Mouse (Mus musculus) stomach, postnatal 0 days (tissue): ENCODE data around the gene Banf1. TPM values are rescaled to one million over a fixed set of nuclear protein-coding genes. Genes with fewer than 3 reads are reported as not detected.
A peak's percentile ranks its signal among the peaks of the same experiment; 100 is the strongest.

Source experiments
- ATAC-seq: fragments of 200-750 bp; cut with Nextera tagmentation; 2 replicates; pipeline ENCODE4 v1.8.0; 2017; ENCODE audit not compliant: low FRiP score, low TSS enrichment
- DNase-seq: peaks from one replicate; pipeline ENCODE4 v3.0.0-alpha.2; 2016; ENCODE audit warnings: low spot score
- H3K27ac ChIP-seq: fragments of 300-500 bp; sonication (generic); replicated peaks from 2 replicates; pipeline ENCODE4 v1.5.1; 2014; ENCODE audit warnings: mild to moderate bottlenecking, control low read depth
- H3K27me3 ChIP-seq: fragments of 300-500 bp; sonication (generic); 2 replicates; pipeline ENCODE4 v1.6.1; 2014; ENCODE audit warnings: low read length; ENCODE audit not compliant: control insufficient read depth, insufficient read depth
- H3K36me3 ChIP-seq: fragments of 300-500 bp; sonication (generic); 2 replicates; pipeline ENCODE4 v1.6.1; 2014; ENCODE audit warnings: low read length, mixed read lengths; ENCODE audit not compliant: control insufficient read depth, insufficient read depth
- H3K4me1 ChIP-seq: fragments of 300-500 bp; sonication (generic); replicated peaks from 2 replicates; pipeline ENCODE4 v1.6.1; 2014; ENCODE audit warnings: antibody characterized with exemption; ENCODE audit not compliant: control insufficient read depth, insufficient read depth
- H3K4me2 ChIP-seq: fragments of 300-500 bp; sonication (generic); replicated peaks from 2 replicates; pipeline ENCODE4 v1.6.1; 2014; ENCODE audit warnings: low read depth, mild to moderate bottlenecking, control low read depth, moderate library complexity
- H3K4me3 ChIP-seq: fragments of 300-500 bp; sonication (generic); 2 replicates; pipeline ENCODE4 v1.5.1; 2014; ENCODE audit warnings: low read depth, low read length, control low read depth
- H3K9ac ChIP-seq: fragments of 300-500 bp; sonication (generic); 2 replicates; pipeline ENCODE4 v1.6.1; 2014; ENCODE audit warnings: mild to moderate bottlenecking, low read length, control low read depth, mixed read lengths
- H3K9me3 ChIP-seq: fragments of 300-500 bp; sonication (generic); 2 replicates; pipeline ENCODE4 v1.6.1; 2016; ENCODE audit warnings: low read length; ENCODE audit not compliant: control insufficient read depth
- CTCF ChIP-seq: IDR thresholded peaks from 2 replicates; pipeline ENCODE4 v1.5.1; 2016; ENCODE audit warnings: antibody characterized with exemption, low read depth, mild to moderate bottlenecking, moderate library complexity
- EP300 ChIP-seq: optimal IDR thresholded peaks from 2 replicates; pipeline ENCODE3; 2016; ENCODE audit warnings: antibody characterized with exemption
- WGBS: fragments of 180-500 bp; shearing (Covaris S2); extraction: QIAGEN DNeasy Blood & Tissue Kit; methylation state at CpG from one replicate; pipeline ENCODE4 v1.1.7; 2014; 5-methylcytosine and 5-hydroxymethylcytosine counted together
- polyA plus RNA-seq: library from polyadenylated mRNA; unstranded; fragments of >200 nt; fragmentation: Nextera tagmentation; extraction: Ambion mirVana; gene quantifications from 2 replicates; pipeline ENCODE4 v1.2.1, GENCODE M21; 2015

Gene Banf1
- polyA plus RNA-seq, 1 experiment from 2014 or later = 293 TPM

- Histone ChIP-seq H3K4me3 (no peak overlapping the region), H3K9ac (no peak overlapping the region), H3K27me3 (no peaks in the 10 kb centered on the region), H3K4me1 (no peaks in the 10 kb centered on the region), H3K4me2 (no peak overlapping the region), H3K9me3 (no peaks in the 10 kb centered on the region), H3K36me3 (no peaks in the 10 kb centered on the region), H3K27ac (no peak overlapping the region)
- 61% methylated on average over 4 of the region's 4 CpGs for WGBS
- TF ChIP-seq CTCF (no peak), EP300 (no peak)
- ATAC-seq (no peak), DNase-seq (no peak)
Observed at GRCm38 (mm10) chr19:5395371-5395770, 28.4 kb upstream of the Banf1 start.

- H3K27ac ChIP-seq = no peak overlapping the region
- peaks cover 7% of the 10 kb centered on the region; the same call in 1 of the 2 replicates for H3K4me1 ChIP-seq
- H3K4me2 ChIP-seq = no peak overlapping the region
- H3K9me3 ChIP-seq = no peaks in the 10 kb centered on the region
- no peak for TF ChIP-seq CTCF
- no peak for TF ChIP-seq EP300
- H3K36me3 ChIP-seq = no peaks in the 10 kb centered on the region
- H3K4me3 ChIP-seq = no peak overlapping the region
- DNase-seq (no peak), ATAC-seq (no peak)
- WGBS = 49% methylated on average over 10 of the region's 10 CpGs
- H3K27me3 ChIP-seq = no peaks in the 10 kb centered on the region
- H3K9ac ChIP-seq = no peak overlapping the region
Observed at GRCm38 (mm10) chr19:5394168-5394567, 27.2 kb upstream of the Banf1 start.

GRCm38 (mm10) chr19:5392892-5393291 is 25.9 kb upstream of the Banf1 start:
- DNase-seq (peak; percentile 63), ATAC-seq (no peak)
- Histone ChIP-seq H3K4me2 (no peak overlapping the region), H3K4me1 (peaks cover 7% of the 10 kb centered on the region; the same call in 1 of the 2 replicates), H3K36me3 (no peaks in the 10 kb centered on the region), H3K27ac (no peak overlapping the region), H3K9me3 (no peaks in the 10 kb centered on the region), H3K4me3 (no peak overlapping the region), H3K9ac (no peak overlapping the region), H3K27me3 (no peaks in the 10 kb centered on the region)
- 34% methylated on average over 4 of the region's 4 CpGs for WGBS
- TF ChIP-seq EP300 = no peak
- TF ChIP-seq CTCF = no peak

GRCm38 (mm10) chr19:5390416-5390815 is 23.4 kb upstream of the Banf1 start:
- H3K9ac ChIP-seq = no peak overlapping the region; the same call in 1 of the 2 replicates
- 53% methylated on average over 8 of the region's 8 CpGs for WGBS
- peak overlapping the region; percentile 73 for H3K4me2 ChIP-seq
- ATAC-seq (no peak; the same call in 1 of the 2 replicates), DNase-seq (no peak)
- no peaks in the 10 kb centered on the region for H3K36me3 ChIP-seq
- H3K4me1 ChIP-seq = peaks cover 9% of the 10 kb centered on the region; the same call in 1 of the 2 replicates
- H3K27me3 ChIP-seq = no peaks in the 10 kb centered on the region
- H3K9me3 ChIP-seq = no peaks in the 10 kb centered on the region
- peak overlapping the region; percentile 91 for H3K4me3 ChIP-seq
- peak overlapping the region; percentile 90 for H3K27ac ChIP-seq
- TF ChIP-seq EP300 (no peak), CTCF (no peak)

- H3K27ac ChIP-seq = peak overlapping the region; percentile 90
- peak; percentile 46; the same call in 1 of the 2 replicates for ATAC-seq
- 15% methylated on average over 12 of the region's 12 CpGs for WGBS
- peak overlapping the region; percentile 91 for H3K4me3 ChIP-seq
- TF ChIP-seq EP300 (no peak), CTCF (no peak; the same call in 1 of the 2 replicates)
- no peaks in the 10 kb centered on the region for H3K36me3 ChIP-seq
- no peaks in the 10 kb centered on the region for H3K9me3 ChIP-seq
- DNase-seq = peak; percentile 58
- H3K4me2 ChIP-seq = peak overlapping the region; percentile 73
- H3K4me1 ChIP-seq = peaks cover 9% of the 10 kb centered on the region; the same call in 1 of the 2 replicates
- no peaks in the 10 kb centered on the region for H3K27me3 ChIP-seq
- peak overlapping the region; percentile 59 for H3K9ac ChIP-seq
Observed at GRCm38 (mm10) chr19:5389647-5390046, 22.7 kb upstream of the Banf1 start.

- H3K27ac ChIP-seq = peak within 1 kb of the TSS; percentile 90
- H3K36me3 ChIP-seq = peaks cover 9% of the 10 kb centered on the region
- WGBS = 2% methylated on average over 42 of the region's 43 CpGs
- no peaks in the 10 kb centered on the region for H3K27me3 ChIP-seq
- H3K9ac ChIP-seq = peak within 1 kb of the TSS; percentile 96
- TF ChIP-seq EP300 (no peak), CTCF (no peak)
- H3K4me3 ChIP-seq = peak within 1 kb of the TSS; percentile 91
- no peaks in the 10 kb centered on the region for H3K9me3 ChIP-seq
- peak within 1 kb of the TSS; percentile 73 for H3K4me2 ChIP-seq
- peak; percentile 94 for ATAC-seq
- H3K4me1 ChIP-seq = peaks cover 9% of the 10 kb centered on the region; the same call in 1 of the 2 replicates
- peak; percentile 94 for DNase-seq
Observed at GRCm38 (mm10) chr19:5388588-5389242, 21.7 kb upstream of the Banf1 start, which contains the start of gene Sart1. Sart1 (minus strand) TSS chr19:5388703.
